Mouse (Mus musculus): ENCODE results near the gene Trhr2. TPM values are rescaled to one million over a fixed set of nuclear protein-coding genes. Genes with fewer than 3 reads are reported as not detected.

Trhr2 gene
- polyA plus RNA-seq, 1 experiment from 2014 or later: not detected

GRCm38 (mm10) chr8:122371706-122372105 is 11.2 kb upstream of the Trhr2 start:
- H3K4me1 ChIP-seq (ENCODE audit: insufficient read depth): peaks cover 11% of the 10 kb centered on the region
- ATAC-seq (no peak), DNase-seq (no peak)
- H3K36me3 ChIP-seq (replicated peaks; ENCODE audit: insufficient read depth, low read length): no peaks in the 10 kb centered on the region
- H3K9ac ChIP-seq (replicated peaks): no peak overlapping the region
- 51% methylated on average over 6 of the region's 6 CpGs for WGBS (ENCODE audit: insufficient replicate concordance)
- no peak overlapping the region for H3K4me3 ChIP-seq (ENCODE audit: low read depth, low read length)
- 0 out of 2 replicates have a peak, but pooled peaks cover 3% of the 10 kb centered on the region for H3K27me3 ChIP-seq (ENCODE audit: insufficient read depth, low read length)
- H3K4me2 ChIP-seq (ENCODE audit: low read depth, low read length): no peak overlapping the region
- no peak for TF ChIP-seq CTCF (IDR thresholded peaks at IDR 0.05; ENCODE audit: low read depth)
- TF ChIP-seq EP300 (IDR thresholded peaks at IDR 0.05; ENCODE audit: low read depth): no peak
- no peak overlapping the region for H3K27ac ChIP-seq (ENCODE audit: low read depth)
- no peaks in the 10 kb centered on the region for H3K9me3 ChIP-seq (ENCODE audit: low read length)

GRCm38 (mm10) chr8:122369665-122370064 is 9.1 kb upstream of the Trhr2 start:
- Histone ChIP-seq H3K36me3 (replicated peaks; ENCODE audit: insufficient read depth, low read length) (no peaks in the 10 kb centered on the region), H3K9ac (replicated peaks) (no peak overlapping the region), H3K27me3 (ENCODE audit: insufficient read depth, low read length) (0 out of 2 replicates have a peak, but pooled peaks cover 3% of the 10 kb centered on the region), H3K4me2 (ENCODE audit: low read depth, low read length) (no peak overlapping the region), H3K27ac (ENCODE audit: low read depth) (no peak overlapping the region; the same call in 1 of the 2 replicates), H3K4me3 (ENCODE audit: low read depth, low read length) (no peak overlapping the region), H3K4me1 (ENCODE audit: insufficient read depth) (peaks cover 5% of the 10 kb centered on the region; the same call in 1 of the 2 replicates), H3K9me3 (ENCODE audit: low read length) (no peaks in the 10 kb centered on the region)
- peak; percentile 72 for ATAC-seq
- WGBS (ENCODE audit: insufficient replicate concordance): 9% methylated on average over 9 of the region's 9 CpGs
- no peak for TF ChIP-seq EP300 (IDR thresholded peaks at IDR 0.05; ENCODE audit: low read depth)
- TF ChIP-seq CTCF (IDR thresholded peaks at IDR 0.05; ENCODE audit: low read depth): peak; percentile 91
- DNase-seq: peak; percentile 77

- Histone ChIP-seq H3K4me2 (ENCODE audit: low read depth, low read length) (no peak overlapping the region), H3K36me3 (replicated peaks; ENCODE audit: insufficient read depth, low read length) (no peaks in the 10 kb centered on the region), H3K4me1 (ENCODE audit: insufficient read depth) (peaks cover 5% of the 10 kb centered on the region; the same call in 1 of the 2 replicates), H3K9me3 (ENCODE audit: low read length) (no peaks in the 10 kb centered on the region), H3K4me3 (ENCODE audit: low read depth, low read length) (no peak overlapping the region), H3K27ac (ENCODE audit: low read depth) (no peak overlapping the region), H3K9ac (replicated peaks) (no peak overlapping the region), H3K27me3 (ENCODE audit: insufficient read depth, low read length) (0 out of 2 replicates have a peak, but pooled peaks cover 3% of the 10 kb centered on the region)
- no peak for TF ChIP-seq EP300 (IDR thresholded peaks at IDR 0.05; ENCODE audit: low read depth)
- no peak for TF ChIP-seq CTCF (IDR thresholded peaks at IDR 0.05; ENCODE audit: low read depth)
- WGBS (ENCODE audit: insufficient replicate concordance): 74% methylated on average over 10 of the region's 10 CpGs
- DNase-seq (no peak), ATAC-seq (no peak)
These were observed 7.9 kb upstream of the Trhr2 start for GRCm38 (mm10) chr8:122368494-122368893.

GRCm38 (mm10) chr8:122362967-122363366 is 2.4 kb upstream of the Trhr2 start:
- no peaks in the 10 kb centered on the region for H3K36me3 ChIP-seq (replicated peaks; ENCODE audit: insufficient read depth, low read length)
- no peak overlapping the region for H3K27ac ChIP-seq (ENCODE audit: low read depth)
- ATAC-seq: no peak
- WGBS (ENCODE audit: insufficient replicate concordance): 50% methylated on average over 8 of the region's 8 CpGs
- no peak overlapping the region for H3K4me3 ChIP-seq (ENCODE audit: low read depth, low read length)
- H3K9me3 ChIP-seq (ENCODE audit: low read length): no peaks in the 10 kb centered on the region
- DNase-seq: no peak
- H3K27me3 ChIP-seq (ENCODE audit: insufficient read depth, low read length): no peaks in the 10 kb centered on the region
- TF ChIP-seq EP300 (IDR thresholded peaks at IDR 0.05; ENCODE audit: low read depth) (no peak), CTCF (IDR thresholded peaks at IDR 0.05; ENCODE audit: low read depth) (no peak)
- no peaks in the 10 kb centered on the region for H3K4me1 ChIP-seq (ENCODE audit: insufficient read depth)
- no peak overlapping the region for H3K9ac ChIP-seq (replicated peaks)
- no peak overlapping the region for H3K4me2 ChIP-seq (ENCODE audit: low read depth, low read length)

GRCm38 (mm10) chr8:122362271-122362670 is 1.7 kb upstream of the Trhr2 start:
- ATAC-seq (no peak), DNase-seq (no peak)
- 55% methylated on average over 5 of the region's 5 CpGs for WGBS (ENCODE audit: insufficient replicate concordance)
- Histone ChIP-seq H3K4me3 (ENCODE audit: low read depth, low read length) (no peak overlapping the region), H3K36me3 (replicated peaks; ENCODE audit: insufficient read depth, low read length) (no peaks in the 10 kb centered on the region), H3K27me3 (ENCODE audit: insufficient read depth, low read length) (no peaks in the 10 kb centered on the region), H3K4me1 (ENCODE audit: insufficient read depth) (no peaks in the 10 kb centered on the region), H3K27ac (ENCODE audit: low read depth) (no peak overlapping the region), H3K9me3 (ENCODE audit: low read length) (no peaks in the 10 kb centered on the region), H3K9ac (replicated peaks) (no peak overlapping the region), H3K4me2 (ENCODE audit: low read depth, low read length) (no peak overlapping the region)
- TF ChIP-seq EP300 (IDR thresholded peaks at IDR 0.05; ENCODE audit: low read depth): no peak
- TF ChIP-seq CTCF (IDR thresholded peaks at IDR 0.05; ENCODE audit: low read depth): no peak

GRCm38 (mm10) chr8:122359111-122359775 is 1.3 kb downstream of the Trhr2 start:
- no peak overlapping the region for H3K27ac ChIP-seq (ENCODE audit: low read depth)
- 77% methylated on average over 15 of the region's 15 CpGs for WGBS (ENCODE audit: insufficient replicate concordance)
- DNase-seq (no peak), ATAC-seq (no peak)
- no peak overlapping the region for H3K4me3 ChIP-seq (ENCODE audit: low read depth, low read length)
- no peak overlapping the region for H3K9ac ChIP-seq (replicated peaks)
- H3K36me3 ChIP-seq (replicated peaks; ENCODE audit: insufficient read depth, low read length): no peaks in the 10 kb centered on the region
- no peaks in the 10 kb centered on the region for H3K27me3 ChIP-seq (ENCODE audit: insufficient read depth, low read length)
- TF ChIP-seq EP300 (IDR thresholded peaks at IDR 0.05; ENCODE audit: low read depth): no peak
- TF ChIP-seq CTCF (IDR thresholded peaks at IDR 0.05; ENCODE audit: low read depth): no peak
- H3K4me1 ChIP-seq (ENCODE audit: insufficient read depth): no peaks in the 10 kb centered on the region
- H3K9me3 ChIP-seq (ENCODE audit: low read length): no peaks in the 10 kb centered on the region
- H3K4me2 ChIP-seq (ENCODE audit: low read depth, low read length): no peak overlapping the region
